Mouse (Mus musculus) liver, adult 2 months (tissue): ENCODE results near the gene N4bp2l2.
"Not testable (repeated sequence)": the region's sequence is repeated elsewhere in the genome, so short reads cannot be mapped to it uniquely, and the experiment has no call there.

ENCODE experiments used
- CTCF ChIP-seq: fragments of 200-500 bp; IDR thresholded peaks from 2 replicates; pipeline ENCODE4 v1.5.1; 2011; ENCODE audit warnings: low read depth, low read length, control low read depth
- POLR2A ChIP-seq: fragments of 200-500 bp; IDR thresholded peaks from 2 replicates; pipeline ENCODE4 v1.6.1; 2011; ENCODE audit warnings: low read length, control low read depth; ENCODE audit not compliant: insufficient read depth; ENCODE audit errors: extremely low read depth

DNA sequence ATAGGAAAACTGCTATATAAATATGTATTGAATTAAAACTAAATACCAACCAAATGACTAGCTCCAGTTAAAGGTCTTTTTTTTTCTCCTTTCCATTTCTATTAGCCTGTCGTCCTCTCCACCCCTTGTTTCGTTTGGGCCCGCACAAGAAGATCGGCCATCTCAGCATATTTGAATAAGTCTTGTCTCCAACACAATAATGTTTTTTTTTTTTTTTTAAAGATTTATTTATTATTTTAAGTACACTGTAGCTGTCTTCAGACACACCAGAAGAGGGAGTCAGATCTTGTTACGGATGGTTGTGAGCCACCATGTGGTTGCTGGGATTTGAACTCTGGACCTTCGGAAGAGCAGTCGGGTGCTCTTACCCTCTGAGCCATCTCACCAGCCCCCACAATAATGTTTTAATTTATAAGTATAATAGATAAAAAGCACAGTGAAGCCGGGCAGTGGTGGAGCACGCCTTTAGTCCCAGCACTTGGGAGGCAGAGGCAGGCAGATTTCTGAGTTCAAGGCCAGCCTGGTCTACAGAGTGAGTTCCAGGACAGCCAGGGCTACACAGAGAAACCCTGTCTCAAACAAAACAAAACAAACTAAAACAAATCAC lies at the start of gene N4bp2l2:
- TF ChIP-seq CTCF, POLR2A: not testable (repeated sequence)
